Mouse (Mus musculus) adrenal gland, postnatal 0 days (tissue): ENCODE measurements around the gene Fn1. TPM values are rescaled to one million over a fixed set of nuclear protein-coding genes. Genes with fewer than 3 reads are reported as not detected.

ENCODE experiments used
- polyA plus RNA-seq: library from polyadenylated mRNA; unstranded; fragments of >200 nt; fragmentation: Nextera tagmentation; extraction: Ambion mirVana; gene quantifications from 2 replicates; pipeline ENCODE4 v1.2.1, GENCODE M21; 2015

Fn1 gene
- polyA plus RNA-seq = 61.0 and 74.4 TPM in 2 replicates

DNA sequence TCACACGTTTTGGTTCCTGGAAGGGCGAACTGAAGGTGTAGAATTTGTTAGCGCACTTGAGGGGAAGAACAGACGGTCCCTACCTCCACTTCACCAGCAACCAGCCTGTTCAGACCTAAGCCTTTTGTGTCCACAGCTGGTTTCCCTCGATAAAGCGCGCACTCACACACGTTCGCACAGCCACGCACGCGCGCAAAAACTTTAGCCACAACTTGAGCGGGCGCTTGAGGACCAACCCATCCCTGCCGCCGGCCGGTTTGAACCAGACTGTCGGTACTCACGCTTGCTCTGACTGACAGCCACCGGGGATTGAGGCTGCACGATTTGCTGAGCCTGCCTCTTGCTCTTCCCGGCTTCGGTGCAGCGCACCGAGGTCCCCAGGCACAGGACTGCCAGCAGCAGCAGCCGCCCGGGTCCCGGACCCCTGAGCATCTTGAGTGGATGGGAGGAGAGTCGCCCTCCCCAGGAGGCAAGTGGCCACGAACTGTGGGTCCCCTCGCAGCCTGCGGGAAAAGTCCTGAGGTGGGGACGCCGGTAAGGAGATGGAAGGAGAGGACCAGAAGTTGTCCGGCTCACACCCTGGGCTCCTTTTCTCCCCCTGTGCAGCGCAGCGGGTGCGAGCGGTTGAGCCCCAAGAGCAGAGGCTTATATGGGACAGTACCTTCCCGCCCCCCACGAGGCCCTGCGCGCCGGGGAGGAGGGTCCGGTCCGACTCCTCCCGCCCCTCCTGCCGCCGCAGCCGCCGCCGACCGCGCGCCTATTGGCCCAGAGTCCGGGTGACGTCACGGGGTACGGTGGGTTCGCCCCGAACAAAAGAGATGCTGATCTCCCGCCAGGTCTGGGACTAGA, at the start of gene Fn1:
Fn1 (minus strand) TSS at position 650 of the 849 bp plus-strand sequence.

DNA sequence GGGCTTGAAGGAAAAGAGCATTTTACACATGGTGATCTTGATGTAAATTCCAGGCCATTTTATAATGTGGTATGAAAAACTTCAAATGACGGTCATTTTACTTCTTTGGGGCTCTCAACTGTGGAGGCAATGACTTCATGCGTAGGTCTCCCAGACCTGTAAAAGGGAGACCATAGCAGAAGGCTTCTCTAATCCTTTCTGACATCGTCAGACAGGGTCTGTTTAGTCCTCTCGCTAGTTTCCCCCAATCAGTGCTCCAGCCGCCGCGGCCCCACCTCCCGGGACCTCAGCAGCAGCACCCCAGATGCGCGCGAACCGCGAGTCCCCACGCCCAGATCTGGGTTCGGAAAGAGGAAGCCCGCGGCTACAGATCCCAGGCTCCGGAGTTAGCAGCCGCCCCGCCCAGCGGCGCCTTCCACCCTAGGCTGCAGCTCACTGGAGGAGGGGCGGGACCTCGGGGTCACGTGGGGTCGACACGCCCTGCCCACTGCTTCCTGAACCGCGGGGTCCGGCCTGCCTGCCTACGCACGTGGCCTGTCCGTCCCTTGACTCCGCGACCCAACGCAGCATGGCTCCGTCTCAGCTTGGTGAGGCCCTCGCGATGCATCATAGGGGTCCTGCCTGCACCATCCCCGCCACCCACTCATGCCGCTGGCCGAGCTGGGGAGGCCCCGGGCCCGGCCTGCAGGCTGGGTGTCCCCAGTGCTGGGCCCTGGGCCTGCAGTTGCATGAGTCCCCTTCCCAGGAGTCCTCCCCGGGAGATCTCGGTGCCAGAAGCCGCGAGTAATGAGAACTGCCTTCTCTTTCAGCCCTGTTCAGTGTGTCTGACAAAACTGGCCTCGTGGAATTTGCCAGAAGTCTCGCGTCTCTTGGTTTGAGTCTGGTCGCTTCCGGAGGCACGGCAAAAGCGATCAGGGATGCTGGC, 96.0 kb downstream of the Fn1 start, which contains the start of gene Atic:
Atic (plus strand) TSS at position 463 of the 925 bp plus-strand sequence.

Other genes with a start within 250 kb of the Fn1 start
- gene Abca12, start 238.3 kb downstream of the Fn1 start, polyA plus RNA-seq = 0.08 TPM in 1 of 2 replicates, not detected in the other
- gene Atic, start 96.0 kb downstream of the Fn1 start, polyA plus RNA-seq = 22.5 and 31.2 TPM in 2 replicates